Mouse (Mus musculus): ENCODE measurements at regions not wholly inside any gene's neighbourhood (a gene's known extent, or its start where the extent isn't known, plus 50 kb on each side); places are given as distances from the start of the nearest gene placed in this dataset.

DNA sequence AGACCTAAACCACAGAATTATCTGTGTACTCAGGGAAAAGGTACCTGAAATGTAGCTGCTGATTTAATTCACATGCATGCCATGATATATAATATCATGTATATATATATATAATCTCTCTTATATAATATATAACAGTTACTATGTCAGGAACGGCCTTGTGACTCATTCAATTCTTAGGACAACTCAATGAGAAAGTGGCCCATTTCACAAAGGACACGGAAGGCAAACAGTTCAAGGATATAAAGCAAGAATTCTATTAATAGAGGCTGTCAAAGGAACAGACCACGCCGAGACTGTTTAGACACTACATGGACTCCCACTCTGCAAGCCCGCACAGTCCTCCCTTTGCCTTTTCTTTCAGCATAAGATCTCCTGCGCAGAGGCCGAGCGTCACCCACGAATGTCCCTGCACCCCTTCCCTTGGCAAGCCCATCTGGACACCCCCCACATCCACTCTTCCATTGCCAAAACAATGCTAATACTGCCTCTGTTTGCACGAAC lies 148.0 kb upstream of the Klf14 start:
- no peak for TF ChIP-seq POLR2A (IDR thresholded peaks at IDR 0.05; ENCODE audit: control insufficient read depth, low read depth, low read length)
- no peak for TF ChIP-seq CTCF (IDR thresholded peaks at IDR 0.05; ENCODE audit: control insufficient read depth, insufficient read depth, insufficient replicate concordance, low read depth, low read length)
